Comparison of ENCODE assay signal across 9 mouse cellular contexts in genomic region chr11:119051927-119052660, GRCm38 (mm10). TPM values are rescaled to one million over a fixed set of nuclear protein-coding genes. Genes with fewer than 3 reads are reported as not detected.
DNase-seq lines count a peak whose midpoint lies in the region; ATAC-seq and TF ChIP-seq lines count a peak whose summit lies in the region.
"Had no signal": no experiment of that assay in that cellular context is flagged by ENCODE, and none has a peak within 500 bp of the region (broad histone marks: within the 10 kb centered on the region; RNA-seq: fewer than 3 reads in every experiment).

No protein-coding gene starts in this region.

- no peak overlapping the region for H3K4me3 ChIP-seq in bone marrow, adult 2 months (replicated peaks; ENCODE audit: control insufficient read depth, low read depth, low read length)
- no peak overlapping the region for H3K4me3 ChIP-seq in forebrain, postnatal 0 days (ENCODE audit: low read depth, low read length)
- H3K4me3 ChIP-seq in neural tube, embryonic 12.5 days = no peak overlapping the region

- peak; percentile 39 for DNase-seq in right cerebral cortex, adult 18-20 months
- DNase-seq in right cerebral cortex, postnatal 36 days (ENCODE audit: low spot score in 2 of 2) = no peak
- peak; percentile 75 for DNase-seq in forebrain, postnatal 0 days
- DNase-seq in kidney, postnatal 25 days = peak; percentile 53 to 70
- DNase-seq in frontal cortex, postnatal 25 days (ENCODE audit: low spot score in 2 of 2) = no peak
- no peak for DNase-seq in gastrocnemius, postnatal 36 days

- H3K9ac ChIP-seq in forebrain, postnatal 0 days = peak overlapping the region; percentile 93
- 0 out of 2 replicates have a peak overlapping the region, but pooled peaks have one; percentile 8 for H3K9ac ChIP-seq in neural tube, embryonic 12.5 days

- 0 out of 2 replicates have a peak overlapping the region, but pooled peaks have one; percentile 10 for H3K4me2 ChIP-seq in forebrain, postnatal 0 days (ENCODE audit: low read depth)
- H3K4me2 ChIP-seq in neural tube, embryonic 12.5 days (replicated peaks) = peak overlapping the region; percentile 84; the same call in 1 of the 2 replicates

- no peaks in the 10 kb centered on the region for H3K9me3 ChIP-seq in forebrain, postnatal 0 days (ENCODE audit: low read length)
- H3K9me3 ChIP-seq in neural tube, embryonic 12.5 days = no peaks in the 10 kb centered on the region

- peaks cover 56% of the 10 kb centered on the region for H3K27me3 ChIP-seq in forebrain, postnatal 0 days (ENCODE audit: insufficient read depth, low read length)
- peaks cover 78% of the 10 kb centered on the region for H3K27me3 ChIP-seq in neural tube, embryonic 12.5 days (replicated peaks)

- TF ChIP-seq CTCF in bone marrow, adult 2 months (IDR thresholded peaks at IDR 0.05; ENCODE audit: control insufficient read depth, insufficient read depth, low read length) = peak; percentile 63
- TF ChIP-seq CTCF in forebrain, postnatal 0 days (IDR thresholded peaks at IDR 0.05; ENCODE audit: low read depth) = peak; percentile 77

- H3K4me1 ChIP-seq in bone marrow, adult 2 months (ENCODE audit: control insufficient read depth, insufficient read depth, low read length) = no peaks in the 10 kb centered on the region; the same call in 1 of the 2 replicates
- peaks cover 24% of the 10 kb centered on the region for H3K4me1 ChIP-seq in forebrain, postnatal 0 days (ENCODE audit: insufficient read depth)
- peaks cover 57% of the 10 kb centered on the region for H3K4me1 ChIP-seq in neural tube, embryonic 12.5 days

- peak; percentile 38 for ATAC-seq in forebrain, postnatal 0 days
- ATAC-seq in neural tube, embryonic 12.5 days (ENCODE audit: low FRiP score, low read depth) = no peak

- intact Hi-C loops in gastrocnemius, postnatal 36 days (cut with DNase I) = loop anchor here (1.0 to 2.0 kb wide), 2 partner anchors 31 to 138 kb away; no protein-coding TSS in a partner anchor

- H3K27ac ChIP-seq in bone marrow, adult 2 months (ENCODE audit: control insufficient read depth, insufficient read depth, low read depth, low read length, poor library complexity) = no peak overlapping the region
- peak overlapping the region; percentile 94; the same call in 1 of the 2 replicates for H3K27ac ChIP-seq in forebrain, postnatal 0 days (ENCODE audit: low read depth, low read length)
- no peak overlapping the region for H3K27ac ChIP-seq in neural tube, embryonic 12.5 days
- H3K27ac ChIP-seq: macrophage had no signal

- 9% methylated on average over 15 of the region's 15 CpGs for whole genome bisulfite sequencing in bone marrow, adult 2 months
- WGBS in forebrain, postnatal 0 days = 7% methylated on average over 15 of the region's 15 CpGs
- WGBS in neural tube, embryonic 12.5 days = 3% methylated on average over 15 of the region's 15 CpGs

- no peak for TF ChIP-seq POLR2A in bone marrow, adult 2 months (IDR thresholded peaks at IDR 0.05; ENCODE audit: borderline replicate concordance, control insufficient read depth, low read depth, low read length)

- H3K36me3 ChIP-seq in forebrain, postnatal 0 days (ENCODE audit: insufficient read depth) = no peaks in the 10 kb centered on the region
- no peaks in the 10 kb centered on the region for H3K36me3 ChIP-seq in neural tube, embryonic 12.5 days

RNA-seq across cellular contexts. Expression of gene Cbx8, which starts 11.3 kb away (rescaled TPM):
- 3.3 and 7.4 TPM in 2 replicates for polyA plus RNA-seq in bone marrow, adult 2 months (2011; ENCODE audit: insufficient read depth, insufficient read length, low replicate concordance, missing spikeins)
- 14.2 and 21.9 TPM in 2 replicates for total RNA-seq in forebrain, postnatal 0 days (2014; rRNA removed)
- polyA plus RNA-seq in forebrain, postnatal 0 days (2015; fragmentation: Nextera tagmentation; extraction: Ambion mirVana) = 5.3 and 8.5 TPM in 2 replicates
- polyA plus RNA-seq in neural tube, embryonic 12.5 days (2016; fragmentation: Nextera tagmentation; extraction: Ambion mirVana) = 8.6 and 9.9 TPM in 2 replicates
- total RNA-seq in gastrocnemius, postnatal 36 days (2021) = 1 to 10 TPM; 1.5 to 1.9 TPM

RNA-seq across cellular contexts. Expression of gene Cbx2, which starts 29.3 kb away (rescaled TPM):
- 0.34 and 2.8 TPM in 2 replicates for polyA plus RNA-seq in bone marrow, adult 2 months (2011; ENCODE audit: insufficient read depth, insufficient read length, low replicate concordance, missing spikeins)
- total RNA-seq in forebrain, postnatal 0 days (2014; rRNA removed) = 9.2 and 15.2 TPM in 2 replicates
- polyA plus RNA-seq in forebrain, postnatal 0 days (2015; fragmentation: Nextera tagmentation; extraction: Ambion mirVana) = 6.4 TPM in 2 replicates
- polyA plus RNA-seq in neural tube, embryonic 12.5 days (2016; fragmentation: Nextera tagmentation; extraction: Ambion mirVana) = 46.6 and 47.6 TPM in 2 replicates
- 1 to 10 TPM in 1 of 2 experiments, under 1 TPM in 1; 0.79 to 1.1 TPM for total RNA-seq in gastrocnemius, postnatal 36 days (2021)

RNA-seq across cellular contexts. Expression of gene Cbx4, which starts 33.9 kb away (rescaled TPM):
- polyA plus RNA-seq in bone marrow, adult 2 months (2011; ENCODE audit: insufficient read depth, insufficient read length, low replicate concordance, missing spikeins) = 7.3 and 18.8 TPM in 2 replicates
- total RNA-seq in forebrain, postnatal 0 days (2014; rRNA removed) = 36.1 and 38.6 TPM in 2 replicates
- 21.7 and 26.1 TPM in 2 replicates for polyA plus RNA-seq in forebrain, postnatal 0 days (2015; fragmentation: Nextera tagmentation; extraction: Ambion mirVana)
- polyA plus RNA-seq in neural tube, embryonic 12.5 days (2016; fragmentation: Nextera tagmentation; extraction: Ambion mirVana) = 12.5 and 12.7 TPM in 2 replicates
- 1 to 10 TPM; 1.6 to 3.0 TPM for total RNA-seq in gastrocnemius, postnatal 36 days (2021)

Comparison
In these comparisons a context has a peak if more than half of its experiments do, and no peak if none do; other contexts are left out.
1. DNase-seq: peak in right cerebral cortex, adult 18-20 months (single experiment), forebrain, postnatal 0 days (single experiment) and kidney, postnatal 25 days (2 of 2); none in right cerebral cortex, postnatal 36 days (0 of 2), frontal cortex, postnatal 25 days (0 of 2) and gastrocnemius, postnatal 36 days (0 of 2).